Mouse (Mus musculus): ENCODE results near the gene Tmed2.
"Not testable (repeated sequence)": the region's sequence is repeated elsewhere in the genome, so short reads cannot be mapped to it uniquely, and the experiment has no call there.

The Tmed2 gene

GRCm38 (mm10) chr5:124528791-124529190 is 11.7 kb upstream of the Tmed2 start:
- no peak for DNase-seq (ENCODE audit: low spot score)

- DNase-seq (ENCODE audit: low spot score): no peak
Observed at GRCm38 (mm10) chr5:124529191-124529651, 11.3 kb upstream of the Tmed2 start.

DNA sequence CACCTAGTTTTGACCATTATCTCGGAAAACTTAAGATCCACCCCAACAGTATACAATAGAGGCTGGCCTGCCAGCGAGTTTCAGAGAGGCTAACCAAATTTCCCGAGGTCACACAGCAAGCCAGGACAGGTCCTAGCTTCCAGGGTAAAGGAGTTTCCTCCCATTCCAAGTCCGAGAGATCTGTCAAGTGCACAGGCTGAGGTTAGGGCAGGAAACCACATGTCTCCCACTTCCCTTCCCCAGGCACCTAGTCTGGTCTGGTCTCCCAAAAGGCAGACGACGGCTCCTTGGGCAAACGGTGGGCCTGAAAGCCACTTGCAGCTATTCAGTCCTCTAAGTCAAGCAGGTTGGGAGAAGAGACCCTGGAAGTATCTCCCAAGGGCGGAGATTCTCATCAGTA is 10.8 kb upstream of the Tmed2 start:
- no peak for DNase-seq (ENCODE audit: low spot score)

DNA sequence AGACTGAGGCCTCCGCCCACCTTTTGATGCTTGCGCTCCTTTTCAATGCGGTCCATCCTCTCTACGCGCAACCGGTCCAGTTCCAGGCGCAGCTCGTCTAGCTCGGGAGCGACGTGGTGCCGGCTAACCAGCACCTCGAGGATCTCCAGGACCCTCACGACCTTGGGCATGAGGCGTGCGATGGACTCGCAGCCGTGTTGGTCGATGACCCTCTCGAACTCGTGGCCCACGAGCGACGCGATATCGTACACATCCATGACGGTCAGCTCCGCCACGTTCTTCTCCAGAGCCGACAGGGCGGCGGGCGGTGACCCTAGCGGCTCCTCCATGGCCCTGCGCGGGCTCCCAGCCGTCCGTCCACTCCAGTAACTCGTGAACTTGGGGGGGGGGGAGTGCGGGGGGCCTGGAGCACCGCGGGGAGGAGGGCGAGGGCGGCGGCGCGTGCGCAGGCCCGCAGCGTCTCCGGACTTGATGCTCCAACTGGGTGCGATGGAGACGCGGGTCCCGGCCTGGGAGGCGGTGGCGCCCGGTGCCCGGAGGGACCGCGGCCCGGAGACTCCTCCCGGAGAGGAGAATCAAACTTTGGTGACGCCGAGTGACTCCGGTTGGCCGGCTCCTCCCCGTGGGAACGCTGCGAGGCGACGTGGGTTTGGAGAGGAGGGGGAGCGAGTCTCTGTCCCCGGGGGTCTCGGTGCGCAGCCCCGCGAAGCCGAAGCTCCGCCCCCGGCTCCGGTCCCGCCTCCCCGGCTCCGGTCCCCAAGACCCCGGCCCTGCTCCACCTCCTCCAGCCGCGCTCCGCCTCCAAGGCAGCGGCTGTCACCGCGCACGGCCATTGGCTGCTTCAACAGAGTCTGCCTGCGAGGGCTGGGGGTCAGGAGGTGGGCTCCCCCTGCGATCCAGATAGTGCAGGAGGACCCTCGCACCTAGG is 9.6 kb upstream of the Tmed2 start, which contains the start of gene Rilpl1:
Rilpl1 (minus strand) TSS at position 737 of the 928 bp plus-strand sequence.
- DNase-seq (ENCODE audit: low spot score): peak; percentile 69

DNA sequence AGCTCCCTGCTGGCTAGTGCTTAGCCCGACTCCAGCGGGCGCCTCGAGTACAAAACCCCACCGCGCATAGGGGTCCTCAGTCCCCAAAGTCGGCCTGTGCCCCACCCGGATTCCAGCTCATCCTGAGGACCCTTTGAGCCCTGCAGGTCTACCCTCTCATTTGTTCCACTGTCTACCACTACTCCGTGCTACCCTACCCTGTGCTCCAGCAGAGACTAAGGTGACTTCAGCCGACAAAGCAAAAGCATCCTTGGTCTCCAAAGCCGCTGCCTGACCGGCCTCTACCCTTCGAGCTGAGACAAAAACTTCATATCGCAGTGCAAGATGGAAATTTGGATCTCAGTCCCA is 8.9 kb upstream of the Tmed2 start:
- no peak for DNase-seq (ENCODE audit: low spot score)

DNA sequence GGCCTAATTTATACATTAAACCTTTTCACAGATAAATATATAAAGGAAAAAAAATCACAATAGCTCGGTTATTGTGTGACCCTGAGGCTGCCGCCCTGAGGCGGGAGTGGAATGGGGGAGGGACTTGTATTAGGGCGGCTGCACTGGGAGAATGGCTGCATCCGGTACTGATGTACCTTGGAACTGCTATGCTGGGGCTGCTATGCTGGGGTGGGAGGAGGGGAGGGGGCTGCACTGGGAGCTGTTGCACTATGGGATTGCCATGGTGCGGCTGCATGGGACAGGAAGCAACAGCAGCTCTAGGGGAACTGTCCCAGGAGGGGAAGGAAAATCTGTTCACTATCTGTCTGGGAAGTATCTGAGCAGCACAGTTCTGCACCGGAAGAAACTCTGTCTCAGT is 8.0 kb upstream of the Tmed2 start:
- no peak for DNase-seq (ENCODE audit: low spot score)

DNA sequence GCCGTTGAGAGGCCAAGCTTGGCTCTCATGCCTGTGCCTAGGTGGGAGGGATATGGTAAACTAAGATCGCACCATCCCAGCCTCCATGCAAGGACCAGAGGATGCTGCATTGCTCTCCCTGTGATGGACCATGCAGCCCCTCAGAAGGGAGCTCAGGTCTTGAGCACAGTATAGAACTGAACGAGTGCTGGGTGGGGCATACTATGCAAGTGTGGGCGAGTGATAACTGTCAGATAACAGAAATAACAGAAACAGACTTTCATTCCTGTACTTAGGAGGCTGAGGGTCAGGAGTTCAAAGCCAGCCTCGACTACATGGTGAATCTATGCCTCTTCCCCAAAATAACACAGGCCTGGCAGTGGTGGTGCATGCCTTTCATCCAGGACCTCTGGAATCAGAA is 5.5 kb upstream of the Tmed2 start:
- no peak for DNase-seq (ENCODE audit: low spot score)

- DNase-seq (ENCODE audit: low spot score): no peak
Observed at GRCm38 (mm10) chr5:124536776-124537175, 3.7 kb upstream of the Tmed2 start.

- DNase-seq (ENCODE audit: low spot score): peak; percentile 79
Observed at GRCm38 (mm10) chr5:124538813-124539792, 1.4 kb upstream of the Tmed2 start.

DNA sequence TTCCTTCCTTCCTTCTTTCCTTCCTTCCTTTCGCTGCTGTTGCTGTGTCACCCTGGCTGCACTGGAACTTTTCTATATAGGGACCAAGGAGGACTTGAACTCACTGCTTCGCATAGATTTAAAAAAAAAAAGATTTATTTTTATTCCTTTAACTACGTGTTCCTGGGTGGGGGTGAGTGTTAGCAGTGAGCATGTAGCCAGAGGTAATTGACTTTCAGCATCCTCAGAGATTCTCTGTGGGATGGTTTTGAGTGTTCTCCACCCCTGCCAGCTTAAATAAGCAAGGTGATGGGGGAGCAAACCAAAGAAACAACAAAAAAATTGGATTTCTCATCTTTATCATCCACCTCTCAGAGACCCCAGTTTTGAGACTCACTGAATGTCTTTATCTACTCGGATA is 590 bp upstream of the Tmed2 start:
- DNase-seq (ENCODE audit: low spot score): no peak

DNA sequence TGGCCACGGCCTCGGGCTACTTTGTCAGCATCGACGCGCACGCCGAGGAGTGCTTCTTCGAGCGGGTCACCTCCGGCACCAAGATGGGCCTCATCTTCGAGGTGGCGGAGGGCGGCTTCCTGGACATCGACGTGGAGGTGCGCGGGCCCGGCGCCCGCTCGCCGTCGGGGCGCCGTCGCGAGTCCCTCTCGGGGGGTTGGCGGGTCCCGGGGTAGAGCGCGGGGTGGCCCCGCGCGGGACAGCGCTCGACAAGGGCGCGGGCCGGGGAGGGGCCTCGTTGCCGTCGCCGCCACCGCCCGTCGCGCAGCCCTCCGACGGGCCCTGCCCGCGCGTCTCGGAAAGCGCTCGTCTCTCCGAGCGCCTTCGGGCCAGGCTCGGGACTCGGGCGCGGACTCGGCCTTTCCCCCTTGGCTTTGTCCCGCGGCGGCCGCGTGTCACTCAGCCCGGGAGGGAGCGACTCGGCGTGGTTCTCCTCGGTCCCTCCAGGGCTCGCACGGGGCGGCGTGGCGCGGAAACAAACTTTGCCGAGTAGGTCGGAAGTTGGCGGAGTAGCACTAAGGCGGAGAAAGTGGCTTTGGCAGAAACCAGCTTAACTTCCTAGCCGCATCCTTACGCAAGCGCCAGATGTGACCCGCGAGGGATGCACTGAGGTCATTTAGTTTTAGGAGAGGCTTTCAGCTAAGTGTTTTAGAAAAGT is 558 bp downstream of the Tmed2 start:
- DNase-seq (ENCODE audit: low spot score): peak; percentile 92

GRCm38 (mm10) chr5:124541602-124541973 is 1.1 kb downstream of the Tmed2 start:
- DNase-seq (ENCODE audit: low spot score): no peak

DNA sequence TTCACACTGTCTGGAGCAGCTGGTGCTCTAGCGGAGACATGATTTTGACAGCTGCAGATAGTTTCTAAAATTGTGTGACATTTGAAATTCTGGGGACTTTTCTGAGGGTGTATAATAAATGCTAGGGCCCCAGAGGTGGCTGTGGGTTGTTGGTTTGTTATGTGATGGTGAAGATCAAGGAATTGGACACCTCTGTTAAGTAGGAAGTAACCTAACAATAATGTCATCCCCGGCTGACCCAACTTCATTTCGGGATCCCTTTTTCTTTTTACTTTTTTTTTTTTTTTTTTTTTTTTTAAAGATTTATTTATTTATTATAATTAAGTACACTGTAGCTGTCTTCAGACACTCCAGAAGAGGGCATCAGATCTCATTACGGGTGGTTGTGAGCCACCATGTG is 10.2 kb downstream of the Tmed2 start:
- not testable (repeated sequence) for DNase-seq (ENCODE audit: low spot score)

DNA sequence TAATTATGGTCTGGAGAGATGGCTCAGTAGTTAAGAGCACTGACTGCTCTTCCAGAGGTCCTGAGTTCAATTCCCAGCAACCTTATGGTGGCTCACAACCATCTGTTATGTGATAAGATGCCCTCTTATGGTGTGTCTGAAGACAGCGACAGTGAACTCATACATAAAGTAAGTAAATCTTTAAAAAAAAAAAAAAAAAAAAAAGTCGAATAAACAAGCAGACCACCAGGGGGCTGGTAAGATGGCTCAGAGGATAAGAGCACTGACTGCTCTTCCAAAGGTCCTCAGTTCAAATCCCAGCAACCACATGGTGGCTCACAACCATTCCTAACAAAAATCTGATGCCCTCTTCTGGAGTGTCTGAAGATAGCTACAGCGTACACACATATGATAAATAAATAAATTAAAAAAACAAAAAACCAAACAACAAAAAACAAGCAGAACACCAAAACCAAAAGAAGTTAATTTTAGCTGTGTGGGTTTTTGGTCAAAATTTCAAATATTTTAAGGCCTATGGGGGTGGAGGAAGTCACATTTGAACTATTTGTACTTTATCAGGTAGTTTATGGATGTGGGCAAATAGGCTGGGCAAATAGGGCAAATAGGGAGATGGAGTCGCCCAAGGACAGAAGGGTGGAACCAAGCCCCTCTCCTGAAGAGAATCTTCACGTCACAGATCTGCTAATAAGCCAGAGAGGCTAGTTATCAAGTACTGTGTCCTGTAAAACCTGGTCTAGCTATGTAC is 11.0 kb downstream of the Tmed2 start:
- DNase-seq (ENCODE audit: low spot score): not testable (repeated sequence)

GRCm38 (mm10) chr5:124552094-124552472 is 11.6 kb downstream of the Tmed2 start:
- DNase-seq (ENCODE audit: low spot score): peak; percentile 74

- peak; percentile 92 for DNase-seq (ENCODE audit: low spot score)
Observed at GRCm38 (mm10) chr5:124552558-124553307, 12.2 kb downstream of the Tmed2 start, which contains the start of gene Ddx55. TSS of gene Ddx55 (plus strand) at chr5:124552864.

- DNase-seq (ENCODE audit: low spot score): no peak
Observed at GRCm38 (mm10) chr5:124553607-124554006, 13.1 kb downstream of the Tmed2 start.

DNA sequence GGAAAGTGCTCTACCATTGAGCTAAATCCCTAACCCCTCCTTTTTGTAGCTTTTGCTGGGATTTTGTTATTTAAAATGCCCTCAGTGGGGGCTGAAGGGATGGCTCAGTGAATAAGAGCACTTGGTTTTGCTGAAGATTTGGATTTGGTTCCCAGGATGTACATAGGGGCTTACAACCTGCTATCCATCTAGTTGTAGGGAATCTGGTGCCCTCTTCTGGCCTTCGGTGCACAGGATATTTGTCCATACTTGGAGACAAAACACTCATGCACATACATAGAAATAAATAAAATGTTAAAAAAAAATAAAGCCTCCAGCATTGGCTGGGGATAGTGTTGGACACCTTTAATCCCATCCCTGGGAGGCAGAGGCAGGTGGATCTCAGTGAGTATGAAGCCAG is 14.7 kb downstream of the Tmed2 start:
- peak; percentile 43 for DNase-seq (ENCODE audit: low spot score)

GRCm38 (mm10) chr5:124571068-124571467 is 30.6 kb downstream of the Tmed2 start:
- no peak for DNase-seq (ENCODE audit: low spot score)

DNA sequence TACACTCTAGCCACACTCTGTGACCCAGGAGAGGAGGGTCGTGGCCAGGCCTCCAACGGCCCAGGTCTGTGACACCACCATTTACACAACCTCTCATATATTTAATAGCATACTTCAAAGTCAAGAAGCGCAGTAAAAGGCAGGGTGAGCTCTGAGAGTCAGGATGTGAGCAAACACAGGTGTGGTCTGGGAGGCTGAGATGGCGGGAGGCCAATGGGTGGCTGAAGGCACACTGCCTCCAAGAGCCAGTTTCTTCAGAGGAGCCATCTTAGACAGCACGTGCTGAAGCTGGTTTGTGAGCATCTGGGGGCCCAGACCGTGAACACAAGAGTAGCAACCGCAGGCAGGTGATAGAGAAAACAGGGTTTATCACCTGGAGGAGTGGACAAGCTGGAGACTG is 35.0 kb downstream of the Tmed2 start:
- DNase-seq (ENCODE audit: low spot score): no peak

All from adipocyte (in vitro differentiated cells).